Mouse (Mus musculus): ENCODE measurements at regions not wholly inside any gene's neighbourhood (a gene's known extent, or its start where the extent isn't known, plus 50 kb on each side); places are given as distances from the start of the nearest gene placed in this dataset.

- ATAC-seq (ENCODE audit: low FRiP score, low read depth) = no peak
- Histone ChIP-seq H3K36me3 (no peaks in the 10 kb centered on the region), H3K27ac (replicated peaks) (peak overlapping the region; percentile 25; the same call in 1 of the 2 replicates)
Measured at GRCm38 (mm10) chr5:133156115-133156857, 613.1 kb upstream of the Auts2 start.

DNA sequence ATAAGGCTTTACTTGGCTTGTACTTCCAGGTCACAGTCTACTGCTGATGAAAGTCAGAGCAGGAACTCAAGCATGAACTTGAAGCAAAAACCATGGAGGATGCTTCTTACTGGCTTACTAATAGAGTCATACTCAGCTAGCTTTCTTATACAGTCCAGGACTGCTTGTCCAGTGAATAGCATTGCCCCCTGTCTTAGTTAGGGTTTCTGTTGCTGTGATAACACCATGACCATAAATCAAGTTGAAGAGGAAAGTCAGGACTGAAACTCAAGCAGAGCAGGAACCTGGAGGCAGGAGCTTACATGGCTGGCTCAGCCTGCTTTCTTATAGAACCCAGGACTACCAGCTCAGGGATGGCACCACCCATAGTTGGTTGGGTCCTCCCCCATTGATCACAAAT is 602.9 kb upstream of the Auts2 start:
- H3K4me3 ChIP-seq = no peak overlapping the region
- no peaks in the 10 kb centered on the region for H3K9me3 ChIP-seq
- H3K36me3 ChIP-seq = no peaks in the 10 kb centered on the region
- no peaks in the 10 kb centered on the region for H3K27me3 ChIP-seq
- no peaks in the 10 kb centered on the region for H3K4me1 ChIP-seq
- H3K9ac ChIP-seq (replicated peaks) = no peak overlapping the region
- no peak overlapping the region for H3K4me2 ChIP-seq (replicated peaks)
- H3K27ac ChIP-seq (replicated peaks) = no peak overlapping the region
- ATAC-seq (ENCODE audit: low FRiP score, low read depth) = no peak

More at GRCm38 (mm10) chr5:133156115-133156857, 613.1 kb upstream of the Auts2 start:
- 40% methylated on average over 5 of the region's 5 CpGs for WGBS
- no peak overlapping the region for H3K4me2 ChIP-seq (replicated peaks)
- peaks cover 10% of the 10 kb centered on the region for H3K4me1 ChIP-seq
- no peaks in the 10 kb centered on the region for H3K27me3 ChIP-seq
- H3K9ac ChIP-seq (replicated peaks) = no peak overlapping the region
- no peak overlapping the region for H3K4me3 ChIP-seq
- no peaks in the 10 kb centered on the region for H3K9me3 ChIP-seq

- H3K27ac ChIP-seq (replicated peaks) = no peak overlapping the region
Measured at GRCm38 (mm10) chr5:133143679-133144078, 600.5 kb upstream of the Auts2 start.

GRCm38 (mm10) chr5:133142401-133143115 is 599.4 kb upstream of the Auts2 start:
- Histone ChIP-seq H3K9ac (replicated peaks) (no peak overlapping the region), H3K9me3 (no peaks in the 10 kb centered on the region), H3K4me2 (replicated peaks) (no peak overlapping the region), H3K36me3 (no peaks in the 10 kb centered on the region), H3K4me3 (no peak overlapping the region), H3K27me3 (no peaks in the 10 kb centered on the region), H3K4me1 (no peaks in the 10 kb centered on the region), H3K27ac (replicated peaks) (no peak overlapping the region)
- no peak for ATAC-seq (ENCODE audit: low FRiP score, low read depth)
- 78% methylated on average over 11 of the region's 11 CpGs for WGBS

More at GRCm38 (mm10) chr5:133143679-133144078, 600.5 kb upstream of the Auts2 start:
- no peaks in the 10 kb centered on the region for H3K27me3 ChIP-seq
- H3K36me3 ChIP-seq = no peaks in the 10 kb centered on the region
- H3K4me3 ChIP-seq = no peak overlapping the region
- ATAC-seq (ENCODE audit: low FRiP score, low read depth) = no peak
- no peak overlapping the region for H3K9ac ChIP-seq (replicated peaks)
- no peaks in the 10 kb centered on the region for H3K4me1 ChIP-seq
- H3K4me2 ChIP-seq (replicated peaks) = no peak overlapping the region
- H3K9me3 ChIP-seq = no peaks in the 10 kb centered on the region
- whole genome bisulfite sequencing = 96% methylated on average over 1 of the region's 1 CpGs

DNA sequence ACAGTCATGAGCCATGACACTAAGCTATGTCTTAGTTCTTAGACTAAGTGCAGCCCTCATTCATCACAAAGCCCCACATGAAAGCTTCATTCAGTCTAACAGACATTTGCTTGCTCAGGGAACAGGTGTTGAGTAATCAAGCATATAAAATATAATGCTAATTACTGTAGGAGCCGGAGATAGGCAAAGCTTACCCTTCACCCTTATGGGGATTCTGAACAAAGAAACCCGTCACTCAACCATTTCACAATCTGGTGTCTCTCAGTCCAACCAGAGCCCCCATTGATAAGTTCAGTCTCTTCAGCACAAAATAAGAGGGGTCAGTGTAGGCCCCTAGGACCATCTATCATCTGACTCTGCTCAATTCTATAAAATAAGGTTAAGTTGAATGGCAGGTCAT is 587.9 kb upstream of the Auts2 start:
- no peaks in the 10 kb centered on the region for H3K9me3 ChIP-seq
- H3K27me3 ChIP-seq = no peaks in the 10 kb centered on the region
- ATAC-seq (ENCODE audit: low FRiP score, low read depth) = peak; percentile 44; the same call in 1 of the 2 replicates
- WGBS = 68% methylated on average over 2 of the region's 2 CpGs
- no peaks in the 10 kb centered on the region for H3K36me3 ChIP-seq
- no peak overlapping the region for H3K9ac ChIP-seq (replicated peaks)
- H3K4me3 ChIP-seq = no peak overlapping the region
- H3K4me2 ChIP-seq (replicated peaks) = no peak overlapping the region
- H3K27ac ChIP-seq (replicated peaks) = no peak overlapping the region
- no peaks in the 10 kb centered on the region for H3K4me1 ChIP-seq

DNA sequence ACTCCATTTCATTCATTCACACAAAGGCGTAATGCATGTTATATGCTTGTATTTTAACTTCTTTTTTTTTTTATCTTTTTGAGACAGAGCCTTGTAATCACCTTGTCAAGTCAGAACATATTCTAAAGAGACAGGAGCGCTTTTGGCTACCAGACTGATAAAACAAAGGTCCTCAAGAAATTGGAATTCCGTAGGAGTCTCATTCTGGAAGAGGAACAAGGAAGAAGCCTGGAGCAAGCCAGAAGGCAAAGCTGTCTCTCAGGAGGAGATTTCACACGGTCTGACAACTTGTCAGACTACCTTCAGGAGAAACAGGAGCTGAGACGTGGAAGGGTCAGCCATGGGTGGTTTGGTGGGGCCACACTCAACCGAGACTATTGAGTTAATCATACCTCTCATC is 587.2 kb upstream of the Auts2 start:
- no peak overlapping the region for H3K4me2 ChIP-seq (replicated peaks)
- H3K9me3 ChIP-seq = no peaks in the 10 kb centered on the region
- no peak overlapping the region for H3K27ac ChIP-seq (replicated peaks)
- no peak for ATAC-seq (ENCODE audit: low FRiP score, low read depth)
- no peaks in the 10 kb centered on the region for H3K36me3 ChIP-seq
- no peak overlapping the region for H3K9ac ChIP-seq (replicated peaks)
- H3K4me3 ChIP-seq = no peak overlapping the region
- WGBS = 79% methylated on average over 6 of the region's 6 CpGs
- no peaks in the 10 kb centered on the region for H3K4me1 ChIP-seq
- no peaks in the 10 kb centered on the region for H3K27me3 ChIP-seq

- 97% methylated on average over 2 of the region's 2 CpGs for WGBS
- ATAC-seq (ENCODE audit: low FRiP score, low read depth) = no peak
Measured at GRCm38 (mm10) chr5:133124223-133124622, 581.1 kb upstream of the Auts2 start.

GRCm38 (mm10) chr5:133113946-133114345 is 570.8 kb upstream of the Auts2 start:
- Histone ChIP-seq H3K36me3 (no peaks in the 10 kb centered on the region), H3K27ac (replicated peaks) (no peak overlapping the region), H3K27me3 (no peaks in the 10 kb centered on the region), H3K4me2 (replicated peaks) (no peak overlapping the region), H3K9me3 (no peaks in the 10 kb centered on the region), H3K4me3 (no peak overlapping the region), H3K9ac (replicated peaks) (no peak overlapping the region), H3K4me1 (no peaks in the 10 kb centered on the region)
- WGBS = 91% methylated on average over 4 of the region's 4 CpGs
- ATAC-seq (ENCODE audit: low FRiP score, low read depth) = no peak

More at GRCm38 (mm10) chr5:133124223-133124622, 581.1 kb upstream of the Auts2 start:
- H3K4me1 ChIP-seq = no peaks in the 10 kb centered on the region
- H3K4me2 ChIP-seq (replicated peaks) = no peak overlapping the region
- no peaks in the 10 kb centered on the region for H3K36me3 ChIP-seq
- no peak overlapping the region for H3K27ac ChIP-seq (replicated peaks)
- no peak overlapping the region for H3K4me3 ChIP-seq
- no peaks in the 10 kb centered on the region for H3K27me3 ChIP-seq
- no peak overlapping the region for H3K9ac ChIP-seq (replicated peaks)
- H3K9me3 ChIP-seq = no peaks in the 10 kb centered on the region

GRCm38 (mm10) chr5:133113183-133113582 is 570.0 kb upstream of the Auts2 start:
- H3K4me1 ChIP-seq = no peaks in the 10 kb centered on the region
- no peaks in the 10 kb centered on the region for H3K9me3 ChIP-seq
- H3K36me3 ChIP-seq = no peaks in the 10 kb centered on the region
- H3K4me2 ChIP-seq (replicated peaks) = no peak overlapping the region
- no peaks in the 10 kb centered on the region for H3K27me3 ChIP-seq
- 95% methylated on average over 2 of the region's 2 CpGs for WGBS
- no peak overlapping the region for H3K27ac ChIP-seq (replicated peaks)
- no peak overlapping the region for H3K9ac ChIP-seq (replicated peaks)
- ATAC-seq (ENCODE audit: low FRiP score, low read depth) = no peak
- no peak overlapping the region for H3K4me3 ChIP-seq

GRCm38 (mm10) chr5:133106691-133107354 is 563.7 kb upstream of the Auts2 start:
- Histone ChIP-seq H3K9me3 (no peaks in the 10 kb centered on the region), H3K27ac (replicated peaks) (peak overlapping the region; percentile 15; the same call in 1 of the 2 replicates), H3K27me3 (no peaks in the 10 kb centered on the region), H3K36me3 (no peaks in the 10 kb centered on the region), H3K4me2 (replicated peaks) (peak overlapping the region; percentile 14; the same call in 1 of the 2 replicates), H3K9ac (replicated peaks) (no peak overlapping the region), H3K4me1 (peaks cover 10% of the 10 kb centered on the region), H3K4me3 (no peak overlapping the region)
- peak; percentile 94 for ATAC-seq (ENCODE audit: low FRiP score, low read depth)
- WGBS = 22% methylated on average over 8 of the region's 8 CpGs

GRCm38 (mm10) chr5:133096340-133096739 is 553.2 kb upstream of the Auts2 start:
- Histone ChIP-seq H3K4me1 (peaks cover 7% of the 10 kb centered on the region; the same call in 1 of the 2 replicates), H3K27ac (replicated peaks) (no peak overlapping the region), H3K9ac (replicated peaks) (no peak overlapping the region), H3K4me2 (replicated peaks) (no peak overlapping the region), H3K4me3 (no peak overlapping the region), H3K9me3 (0 out of 2 replicates have a peak, but pooled peaks cover under 1% of the 10 kb centered on the region), H3K36me3 (no peaks in the 10 kb centered on the region), H3K27me3 (no peaks in the 10 kb centered on the region)
- 39% methylated on average over 1 of the region's 1 CpGs for WGBS
- no peak for ATAC-seq (ENCODE audit: low FRiP score, low read depth)

- Histone ChIP-seq H3K4me2 (replicated peaks) (no peak overlapping the region), H3K9me3 (no peaks in the 10 kb centered on the region), H3K4me3 (no peak overlapping the region), H3K4me1 (no peaks in the 10 kb centered on the region), H3K27me3 (no peaks in the 10 kb centered on the region), H3K36me3 (no peaks in the 10 kb centered on the region), H3K9ac (replicated peaks) (no peak overlapping the region), H3K27ac (replicated peaks) (no peak overlapping the region)
- no peak for ATAC-seq (ENCODE audit: low FRiP score, low read depth)
- 93% methylated on average over 1 of the region's 1 CpGs for whole genome bisulfite sequencing
Measured at GRCm38 (mm10) chr5:133084859-133085258, 541.7 kb upstream of the Auts2 start.

All from midbrain, embryonic 12.5 days (tissue).